Mouse (Mus musculus) MEL (cell line): ENCODE measurements at regions not wholly inside any gene's neighbourhood (a gene's known extent, or its start where the extent isn't known, plus 50 kb on each side); places are given as distances from the start of the nearest gene placed in this dataset.

Experiments
- CHD2 ChIP-seq: IDR thresholded peaks from 2 replicates; pipeline ENCODE4 v1.6.1; 2011; ENCODE audit warnings: low read length, improper control_type of control experiment
- CTCF ChIP-seq, 3 experiments: IDR thresholded peaks in 2 of 3; conservative IDR thresholded peaks in 1 of 3; 2 replicates each; pipeline ENCODE4 v1.5.1; 2011 to 2012; ENCODE audit warnings: low read length in 3 of 3, low read depth in 2 of 3, mild to moderate bottlenecking in 2 of 3, improper control_type of control experiment in 1 of 3, inconsistent platforms in 1 of 3, mixed read lengths in 1 of 3, moderate library complexity in 1 of 3; ENCODE audit not compliant: control insufficient read depth in 1 of 3, insufficient read depth in 1 of 3, poor library complexity in 1 of 3, severe bottlenecking in 1 of 3
- E2F4 ChIP-seq: IDR thresholded peaks from 2 replicates; pipeline ENCODE4 v1.6.1; 2011; ENCODE audit warnings: low read depth, low read length, improper control_type of control experiment, borderline replicate concordance
- ETS1 ChIP-seq: IDR thresholded peaks from 2 replicates; pipeline ENCODE4 v1.6.1; 2012; ENCODE audit warnings: low read depth, mild to moderate bottlenecking, inconsistent platforms, low read length, improper control_type of control experiment, moderate library complexity
- HCFC1 ChIP-seq: IDR thresholded peaks from 2 replicates; pipeline ENCODE4 v1.6.1; 2012; ENCODE audit warnings: low read depth, mild to moderate bottlenecking, inconsistent platforms, low read length, improper control_type of control experiment, moderate library complexity
- MXI1 ChIP-seq: IDR thresholded peaks from 2 replicates; pipeline ENCODE4 v1.6.1; 2011; ENCODE audit warnings: mild to moderate bottlenecking, low read depth, low read length, improper control_type of control experiment
- NRF1 ChIP-seq: IDR thresholded peaks from 2 replicates; pipeline ENCODE4 v1.6.1; 2014; ENCODE audit warnings: low read depth, mild to moderate bottlenecking, inconsistent platforms, low read length, improper control_type of control experiment, moderate library complexity; ENCODE audit not compliant: poor library complexity, insufficient read depth, severe bottlenecking
- POLR2A ChIP-seq, 2 experiments: IDR thresholded peaks; 2 replicates each; pipeline ENCODE4 v1.6.1; 2011 to 2012; ENCODE audit warnings: low read length in 2 of 2, mild to moderate bottlenecking in 2 of 2, control low read depth in 1 of 2, improper control_type of control experiment in 1 of 2, low read depth in 1 of 2, moderate library complexity in 1 of 2; ENCODE audit not compliant: control insufficient read depth in 1 of 2, insufficient read depth in 1 of 2, poor library complexity in 1 of 2
- RCOR1 ChIP-seq: IDR thresholded peaks from 2 replicates; pipeline ENCODE4 v1.6.1; 2012; ENCODE audit warnings: low read depth, mild to moderate bottlenecking, inconsistent platforms, low read length, improper control_type of control experiment
- TCF12 ChIP-seq: IDR thresholded peaks from 2 replicates; pipeline ENCODE4 v1.6.1; 2014; ENCODE audit warnings: low read depth, mild to moderate bottlenecking, inconsistent platforms, low read length, improper control_type of control experiment, moderate library complexity
- USF1 ChIP-seq: IDR thresholded peaks from 2 replicates; pipeline ENCODE4 v1.6.1; 2014; ENCODE audit warnings: low read depth, mild to moderate bottlenecking, inconsistent platforms, low read length, improper control_type of control experiment, moderate library complexity
- ZMIZ1 ChIP-seq: IDR thresholded peaks from 2 replicates; pipeline ENCODE4 v1.6.1; 2012; ENCODE audit warnings: low read depth, mild to moderate bottlenecking, inconsistent platforms, low read length, improper control_type of control experiment, moderate library complexity

DNA sequence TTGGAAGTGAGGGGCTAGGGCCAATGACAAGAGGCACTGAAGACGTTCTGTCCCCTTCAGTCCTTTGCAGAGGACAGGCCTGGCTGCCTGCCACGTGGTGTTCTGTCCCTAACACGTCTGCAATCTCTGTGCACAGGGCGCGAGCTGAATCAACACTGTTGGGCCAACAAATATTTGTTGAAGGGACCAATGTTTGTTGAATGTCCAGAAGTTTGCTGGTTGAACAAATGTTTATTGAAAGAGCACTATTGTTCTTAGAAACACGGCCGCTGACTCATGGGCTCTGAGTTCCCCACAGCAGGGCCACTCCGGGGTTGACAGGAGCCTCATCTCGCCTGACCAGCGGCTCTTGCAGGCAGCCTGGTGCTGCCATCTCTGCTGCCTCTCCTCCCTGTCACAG, 73.1 kb upstream of the Zbtb40 start:
- TF ChIP-seq USF1 (no peak), ETS1 (no peak), POLR2A (IDR thresholded peaks at IDR 0.05; ENCODE audit: control insufficient read depth in 1 of 2, insufficient read depth in 1 of 2, low read depth in 1 of 2, low read length in 2 of 2, poor library complexity in 1 of 2) (no peak), RCOR1 (no peak), ZMIZ1 (no peak), HCFC1 (no peak), CHD2 (no peak), NRF1 (no peak), TCF12 (no peak), CTCF (IDR thresholded peaks at IDR 0.05 in 2 of 3, conservative IDR thresholded peaks at IDR 0.05 in 1 of 3; ENCODE audit: control insufficient read depth in 1 of 3, insufficient read depth in 1 of 3, low read depth in 2 of 3, low read length in 3 of 3, poor library complexity in 1 of 3, severe bottlenecking in 1 of 3) (no peak), E2F4 (no peak), MXI1 (no peak)
